Mouse (Mus musculus) heart, postnatal 0 days (tissue): Measurements from ENCODE around the gene Parg.

Source experiments
- CTCF ChIP-seq: IDR thresholded peaks from 2 replicates; pipeline ENCODE4 v1.5.1; 2016; ENCODE audit warnings: antibody characterized with exemption, control low read depth, low read depth
- EP300 ChIP-seq: IDR thresholded peaks from 2 replicates; pipeline ENCODE4 v1.6.1; 2016; ENCODE audit warnings: antibody characterized with exemption, low read depth

GRCm38 (mm10) chr14:32317822-32318221, 116.1 kb downstream of the Parg start:
- TF ChIP-seq CTCF, result no peak
- no peak for TF ChIP-seq EP300
